Mouse (Mus musculus): ENCODE measurements around the gene Slc39a10. TPM values are rescaled to one million over a fixed set of nuclear protein-coding genes. Genes with fewer than 3 reads are reported as not detected.

Gene Slc39a10
- total RNA-seq (2014; rRNA removed) (60.3 and 67.7 TPM in 2 replicates), polyA plus RNA-seq (2015; fragmentation: Nextera tagmentation; extraction: Ambion mirVana) (43.8 and 47.0 TPM in 2 replicates)

DNA sequence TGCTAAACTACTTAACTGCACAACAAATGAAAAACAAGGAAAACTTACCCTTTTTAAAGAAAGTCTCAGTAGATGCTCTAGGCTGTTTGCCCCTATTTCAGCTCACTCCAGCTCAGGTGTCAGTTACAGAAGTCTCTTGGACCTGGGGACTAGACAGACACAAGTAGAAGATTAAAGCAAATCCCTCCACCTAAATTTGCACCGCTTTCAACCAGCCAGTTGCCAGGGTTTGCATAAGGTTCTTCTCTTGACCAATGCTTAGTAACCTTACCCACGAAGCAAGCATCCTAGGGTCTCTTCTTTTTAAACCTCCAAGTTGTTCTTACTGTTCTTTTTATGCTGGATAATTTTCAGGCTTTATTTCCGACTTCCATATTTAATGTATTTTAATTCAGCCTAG, at the start of gene Slc39a10:
Gene Slc39a10, minus strand, starts transcription at position 101 of the 400 bp plus-strand sequence.
- Histone ChIP-seq H3K27ac (no peak within 1 kb of the TSS), H3K27me3 (ENCODE audit: insufficient read depth, low read length) (no peaks in the 10 kb centered on the region), H3K36me3 (ENCODE audit: insufficient read depth, low read length) (no peaks in the 10 kb centered on the region), H3K9ac (replicated peaks; ENCODE audit: low read length) (no peak within 1 kb of the TSS), H3K4me2 (ENCODE audit: low read depth, low read length) (no peak within 1 kb of the TSS), H3K4me1 (ENCODE audit: insufficient read depth, low read length) (no peaks in the 10 kb centered on the region), H3K4me3 (ENCODE audit: low read length) (no peak within 1 kb of the TSS), H3K9me3 (ENCODE audit: low read length) (no peaks in the 10 kb centered on the region)
- no peak for TF ChIP-seq CTCF (IDR thresholded peaks at IDR 0.05; ENCODE audit: low read depth)
- DNase-seq (ENCODE audit: low spot score): no peak
- WGBS: 77% methylated on average over 3 of the region's 3 CpGs
- ATAC-seq: no peak

DNA sequence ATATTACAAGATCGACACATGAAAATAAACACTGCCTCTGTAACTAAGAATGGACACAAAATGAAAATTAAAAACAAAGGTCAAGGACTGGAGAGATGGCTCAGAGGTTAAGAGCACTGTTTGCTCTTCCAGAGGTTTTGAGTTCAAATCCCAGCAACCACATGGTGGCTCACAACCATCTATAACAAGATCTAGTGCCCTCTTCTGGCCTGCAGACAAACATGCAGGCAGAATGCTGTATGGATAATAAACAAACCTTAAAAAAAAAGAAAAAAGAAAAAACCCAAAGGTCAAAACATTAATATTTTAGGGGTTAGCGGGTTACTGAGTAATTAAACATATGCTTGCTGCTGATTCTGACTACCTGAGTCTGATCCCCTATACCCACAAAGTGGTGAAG, 46.6 kb upstream of the Slc39a10 start:
- H3K9me3 ChIP-seq (ENCODE audit: low read length): no peaks in the 10 kb centered on the region
- WGBS: 87% methylated on average over 2 of the region's 2 CpGs

DNA sequence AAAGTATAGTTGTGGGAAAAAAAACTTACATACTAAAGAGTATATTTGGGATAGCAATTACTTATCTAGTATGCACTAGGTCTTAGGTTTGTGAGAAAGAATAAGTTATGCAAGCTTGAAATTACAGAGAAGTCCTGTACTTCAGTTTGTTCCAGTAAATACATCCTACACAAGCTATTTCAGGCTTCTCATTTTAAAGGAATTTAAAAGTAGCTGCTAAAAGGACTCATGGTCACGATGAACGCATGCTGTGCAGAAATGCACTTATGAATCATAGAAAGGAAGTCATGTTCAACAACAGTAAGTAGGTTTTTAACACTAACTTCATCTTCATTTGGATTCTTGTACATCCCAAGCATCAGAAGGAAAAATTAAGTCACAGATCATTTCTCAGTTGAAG, 45.0 kb upstream of the Slc39a10 start:
- ATAC-seq (no peak), DNase-seq (ENCODE audit: low spot score) (no peak)
- H3K27ac ChIP-seq: no peak overlapping the region
- H3K36me3 ChIP-seq (ENCODE audit: insufficient read depth, low read length): no peaks in the 10 kb centered on the region
- no peaks in the 10 kb centered on the region for H3K27me3 ChIP-seq (ENCODE audit: insufficient read depth, low read length)
- no peaks in the 10 kb centered on the region for H3K4me1 ChIP-seq (ENCODE audit: insufficient read depth, low read length)
- H3K9ac ChIP-seq (replicated peaks; ENCODE audit: low read length): no peak overlapping the region
- no peak overlapping the region for H3K4me3 ChIP-seq (ENCODE audit: low read length)
- H3K4me2 ChIP-seq (ENCODE audit: low read depth, low read length): no peak overlapping the region
- TF ChIP-seq CTCF (IDR thresholded peaks at IDR 0.05; ENCODE audit: low read depth): no peak
- 89% methylated on average over 2 of the region's 2 CpGs for WGBS
- H3K9me3 ChIP-seq (ENCODE audit: low read length): no peaks in the 10 kb centered on the region

More for the DNA sequence above, 46.6 kb upstream of the Slc39a10 start:
- no peak for ATAC-seq
- TF ChIP-seq CTCF (IDR thresholded peaks at IDR 0.05; ENCODE audit: low read depth): no peak
- no peak overlapping the region for H3K4me3 ChIP-seq (ENCODE audit: low read length)
- H3K4me1 ChIP-seq (ENCODE audit: insufficient read depth, low read length): no peaks in the 10 kb centered on the region
- no peaks in the 10 kb centered on the region for H3K27me3 ChIP-seq (ENCODE audit: insufficient read depth, low read length)
- H3K36me3 ChIP-seq (ENCODE audit: insufficient read depth, low read length): no peaks in the 10 kb centered on the region
- no peak overlapping the region for H3K9ac ChIP-seq (replicated peaks; ENCODE audit: low read length)
- no peak overlapping the region for H3K4me2 ChIP-seq (ENCODE audit: low read depth, low read length)
- no peak overlapping the region for H3K27ac ChIP-seq
- DNase-seq (ENCODE audit: low spot score): no peak

DNA sequence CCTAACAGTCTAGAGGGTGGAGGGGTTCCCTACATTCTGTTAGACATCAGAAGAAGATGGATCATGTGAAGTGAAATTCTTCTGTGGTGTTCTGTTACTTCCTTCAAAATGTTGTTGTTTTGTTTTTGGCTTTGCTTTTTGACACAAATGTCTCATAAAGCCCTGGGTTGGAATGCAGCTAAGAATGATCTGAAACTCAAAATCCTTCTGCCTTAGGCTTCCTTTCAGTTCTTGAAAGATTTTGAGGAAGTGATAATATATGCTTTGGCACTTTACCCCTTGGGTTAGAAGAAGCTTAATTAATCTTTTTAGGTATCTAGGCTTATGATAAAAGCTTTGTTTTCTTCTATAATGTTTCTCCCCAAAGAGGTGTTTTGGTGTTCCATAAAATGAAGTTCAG, 34.5 kb upstream of the Slc39a10 start:
- Histone ChIP-seq H3K27ac (no peak overlapping the region), H3K36me3 (ENCODE audit: insufficient read depth, low read length) (no peaks in the 10 kb centered on the region), H3K4me3 (ENCODE audit: low read length) (no peak overlapping the region), H3K4me2 (ENCODE audit: low read depth, low read length) (no peak overlapping the region), H3K9ac (replicated peaks; ENCODE audit: low read length) (no peak overlapping the region), H3K4me1 (ENCODE audit: insufficient read depth, low read length) (no peaks in the 10 kb centered on the region), H3K9me3 (ENCODE audit: low read length) (no peaks in the 10 kb centered on the region), H3K27me3 (ENCODE audit: insufficient read depth, low read length) (no peaks in the 10 kb centered on the region)
- ATAC-seq (no peak), DNase-seq (ENCODE audit: low spot score) (no peak)
- no peak for TF ChIP-seq CTCF (IDR thresholded peaks at IDR 0.05; ENCODE audit: low read depth)

DNA sequence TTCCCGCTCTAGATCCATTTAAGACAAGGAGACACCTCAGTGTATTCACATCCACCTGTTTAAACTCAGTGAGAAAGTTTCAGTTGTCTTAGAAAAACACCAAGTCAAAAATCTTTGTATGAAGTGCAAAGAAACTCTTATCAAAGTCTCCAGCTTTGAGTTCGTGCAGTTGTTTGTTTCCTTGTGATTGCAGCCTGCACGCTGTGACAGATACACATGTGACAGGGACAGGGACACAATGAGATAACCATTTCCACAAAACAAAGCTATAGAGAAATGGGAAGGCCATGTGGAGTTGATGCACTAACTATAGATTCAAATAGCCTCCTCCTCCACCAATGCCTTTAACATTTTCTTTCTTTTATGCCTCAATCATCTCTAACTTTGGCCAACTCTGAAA, 33.6 kb upstream of the Slc39a10 start:
- Histone ChIP-seq H3K9ac (replicated peaks; ENCODE audit: low read length) (no peak overlapping the region), H3K27ac (no peak overlapping the region), H3K36me3 (ENCODE audit: insufficient read depth, low read length) (no peaks in the 10 kb centered on the region), H3K4me1 (ENCODE audit: insufficient read depth, low read length) (no peaks in the 10 kb centered on the region), H3K27me3 (ENCODE audit: insufficient read depth, low read length) (no peaks in the 10 kb centered on the region), H3K4me3 (ENCODE audit: low read length) (no peak overlapping the region), H3K9me3 (ENCODE audit: low read length) (no peaks in the 10 kb centered on the region), H3K4me2 (ENCODE audit: low read depth, low read length) (no peak overlapping the region)
- WGBS: 85% methylated on average over 3 of the region's 3 CpGs
- DNase-seq (ENCODE audit: low spot score): no peak
- TF ChIP-seq CTCF (IDR thresholded peaks at IDR 0.05; ENCODE audit: low read depth): no peak
- no peak for ATAC-seq

DNA sequence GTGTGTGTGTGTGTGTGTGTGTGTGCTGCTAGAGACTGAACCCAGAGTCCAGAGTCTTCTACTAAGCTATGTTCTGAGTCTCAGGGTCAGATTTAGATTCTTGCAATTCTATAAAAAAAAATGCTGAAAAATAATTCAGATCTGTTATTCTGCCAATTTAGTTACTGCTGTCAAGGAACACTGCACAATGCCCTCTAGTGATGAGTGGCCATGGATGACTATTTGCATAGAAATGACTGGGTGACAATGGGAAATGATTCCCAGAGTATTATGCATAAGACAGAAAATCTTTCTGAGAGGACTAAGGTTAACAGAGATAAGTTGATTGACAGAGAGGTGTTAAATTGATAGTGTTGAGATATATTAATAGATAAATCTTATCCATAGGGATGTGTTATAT, 32.3 kb upstream of the Slc39a10 start:
- no peaks in the 10 kb centered on the region for H3K36me3 ChIP-seq (ENCODE audit: insufficient read depth, low read length)
- no peaks in the 10 kb centered on the region for H3K4me1 ChIP-seq (ENCODE audit: insufficient read depth, low read length)
- 0 out of 2 replicates have a peak, but pooled peaks have one; percentile 10 for TF ChIP-seq CTCF (IDR thresholded peaks at IDR 0.05; ENCODE audit: low read depth)
- H3K4me2 ChIP-seq (ENCODE audit: low read depth, low read length): no peak overlapping the region
- H3K27me3 ChIP-seq (ENCODE audit: insufficient read depth, low read length): no peaks in the 10 kb centered on the region
- H3K9me3 ChIP-seq (ENCODE audit: low read length): no peaks in the 10 kb centered on the region
- DNase-seq (ENCODE audit: low spot score) (peak; percentile 15), ATAC-seq (no peak)
- H3K27ac ChIP-seq: no peak overlapping the region
- H3K9ac ChIP-seq (replicated peaks; ENCODE audit: low read length): no peak overlapping the region
- no peak overlapping the region for H3K4me3 ChIP-seq (ENCODE audit: low read length)

DNA sequence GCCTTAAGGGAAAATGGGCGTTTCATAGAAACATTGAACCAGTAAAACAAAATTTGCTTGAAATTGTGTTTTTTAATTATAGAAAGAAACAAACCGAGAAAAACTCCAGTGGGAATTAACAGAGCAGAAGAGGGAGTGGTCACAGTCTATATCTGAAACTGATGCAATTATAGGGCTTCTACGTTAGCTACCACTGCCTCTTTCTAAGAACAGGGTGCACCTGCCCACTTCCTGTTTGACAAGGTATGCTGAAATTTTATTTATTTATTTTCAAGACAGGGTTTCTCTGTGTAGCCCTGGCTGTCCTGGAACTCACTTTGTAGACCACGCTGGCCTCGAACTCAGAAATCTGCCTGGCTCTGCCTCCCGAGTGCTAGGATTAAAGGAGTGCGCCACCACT, 30.3 kb upstream of the Slc39a10 start:
- WGBS: 87% methylated on average over 7 of the region's 7 CpGs

More for the DNA sequence above, 30.3 kb upstream of the Slc39a10 start:
- Histone ChIP-seq H3K36me3 (ENCODE audit: insufficient read depth, low read length) (no peaks in the 10 kb centered on the region), H3K4me2 (ENCODE audit: low read depth, low read length) (no peak overlapping the region), H3K4me1 (ENCODE audit: insufficient read depth, low read length) (no peaks in the 10 kb centered on the region), H3K27ac (no peak overlapping the region), H3K4me3 (ENCODE audit: low read length) (no peak overlapping the region), H3K9ac (replicated peaks; ENCODE audit: low read length) (no peak overlapping the region), H3K9me3 (ENCODE audit: low read length) (no peaks in the 10 kb centered on the region), H3K27me3 (ENCODE audit: insufficient read depth, low read length) (no peaks in the 10 kb centered on the region)
- no peak for TF ChIP-seq CTCF (IDR thresholded peaks at IDR 0.05; ENCODE audit: low read depth)
- no peak for DNase-seq (ENCODE audit: low spot score)
- ATAC-seq: no peak

Measured in hindbrain, postnatal 0 days (tissue).